Mouse (Mus musculus) G1E (cell line): ENCODE measurements at regions not wholly inside any gene's neighbourhood (a gene's known extent, or its start where the extent isn't known, plus 50 kb on each side); places are given as distances from the start of the nearest gene placed in this dataset.
"Not testable (repeated sequence)": the region's sequence is repeated elsewhere in the genome, so short reads cannot be mapped to it uniquely, and the experiment has no call there.

ENCODE experiments used
- ATAC-seq: 2 replicates; pipeline ENCODE4 v1.8.0; 2016; ENCODE audit warnings: mild to moderate bottlenecking; ENCODE audit not compliant: insufficient number of reproducible peaks, poor library complexity, low FRiP score, severe bottlenecking; ENCODE audit errors: extremely low read depth
- DNase-seq: peaks from one replicate; pipeline ENCODE4 v3.0.0; 2012; ENCODE audit warnings: low spot score
- H3K27me3 ChIP-seq: 2 replicates; pipeline ENCODE4 v1.6.1; 2012; ENCODE audit warnings: mild to moderate bottlenecking, low read length, inconsistent platforms; ENCODE audit not compliant: insufficient read depth
- H3K36me3 ChIP-seq: replicated peaks from 2 replicates; pipeline ENCODE3; 2012; ENCODE audit warnings: mild to moderate bottlenecking, inconsistent platforms
- H3K4me1 ChIP-seq: 2 replicates; pipeline ENCODE4 v1.6.1; 2012; ENCODE audit warnings: low read depth, low read length, inconsistent platforms, mixed read lengths; ENCODE audit not compliant: insufficient read depth
- H3K4me3 ChIP-seq: 2 replicates; pipeline ENCODE4 v1.5.1; 2012; ENCODE audit warnings: low read depth, mild to moderate bottlenecking, inconsistent platforms, low read length, moderate library complexity, mixed read lengths
- H3K9me3 ChIP-seq: replicated peaks from 2 replicates; pipeline ENCODE4 v1.6.1; 2012; ENCODE audit warnings: inconsistent platforms
- CTCF ChIP-seq: IDR thresholded peaks from 2 replicates; pipeline ENCODE4 v1.5.1; 2012; ENCODE audit warnings: low read depth, low read length, inconsistent platforms, mixed read lengths
- GATA1 ChIP-seq: IDR thresholded peaks from 2 replicates; pipeline ENCODE4 v1.6.1; 2012; ENCODE audit warnings: borderline replicate concordance, low read length, inconsistent platforms, mixed read lengths
- GATA2 ChIP-seq: IDR thresholded peaks from 2 replicates; pipeline ENCODE4 v1.6.1; 2012; ENCODE audit warnings: low read depth, low read length, inconsistent platforms, borderline replicate concordance
- POLR2AphosphoS5 ChIP-seq: IDR thresholded peaks from 2 replicates; pipeline ENCODE4 v1.6.1; 2012; ENCODE audit warnings: low read depth, low read length, inconsistent platforms; ENCODE audit not compliant: insufficient replicate concordance
- TAL1 ChIP-seq: conservative IDR thresholded peaks from 2 replicates; pipeline ENCODE4 v1.6.1; 2012; ENCODE audit warnings: low read depth, low read length, inconsistent platforms, mixed read lengths

DNA sequence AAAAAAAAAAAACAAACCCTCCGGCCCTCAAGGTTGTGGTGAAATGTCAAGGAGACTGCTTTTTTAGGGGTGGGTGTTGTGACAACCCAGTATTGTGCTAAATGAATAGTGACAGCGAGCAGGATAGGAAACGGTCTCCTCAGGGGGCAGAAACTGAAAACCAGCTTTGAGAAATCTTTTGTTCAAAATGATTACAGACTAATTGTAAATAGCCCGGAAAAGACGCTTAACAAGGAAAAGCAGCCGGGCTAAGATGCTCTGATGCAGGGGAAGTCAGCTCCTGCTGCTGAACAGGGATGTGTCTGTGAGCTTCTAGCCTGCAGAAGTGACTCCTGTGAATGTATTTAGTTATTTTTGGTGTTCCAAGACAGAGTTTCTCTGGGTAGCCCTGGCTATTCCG is 118.5 kb downstream of the Phlda1 start:
- no peak overlapping the region for H3K4me3 ChIP-seq
- peaks cover 35% of the 10 kb centered on the region for H3K27me3 ChIP-seq
- no peak for ATAC-seq
- no peak for TF ChIP-seq GATA1
- no peak for TF ChIP-seq POLR2AphosphoS5
- no peak for DNase-seq
- no peaks in the 10 kb centered on the region for H3K36me3 ChIP-seq
- H3K9me3 ChIP-seq: no peaks in the 10 kb centered on the region
- H3K4me1 ChIP-seq: no peaks in the 10 kb centered on the region

DNA sequence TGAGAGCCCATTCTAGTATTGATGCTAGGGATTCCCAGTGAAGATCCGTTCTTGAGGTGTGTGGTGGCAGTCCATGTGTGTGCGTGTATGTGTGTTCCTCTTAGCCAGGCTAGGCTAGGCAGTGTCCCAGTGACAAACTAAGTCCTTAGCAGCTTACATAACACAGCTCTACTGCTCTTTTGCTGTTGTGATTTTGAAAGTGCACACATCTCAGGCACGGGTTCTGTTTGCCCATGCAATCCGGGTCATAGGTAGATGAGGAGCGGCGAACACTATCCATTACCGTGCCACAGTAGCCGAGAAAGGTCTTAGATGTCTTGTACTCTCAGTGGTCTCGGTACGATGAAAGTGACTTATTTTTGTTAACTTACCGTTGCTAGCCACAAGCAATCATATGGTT is 119.5 kb downstream of the Phlda1 start:
- TF ChIP-seq CTCF (no peak), TAL1 (no peak), POLR2AphosphoS5 (no peak), GATA1 (no peak), GATA2 (no peak)
- DNase-seq (no peak), ATAC-seq (no peak)
- Histone ChIP-seq H3K36me3 (no peaks in the 10 kb centered on the region), H3K27me3 (peaks cover 33% of the 10 kb centered on the region), H3K4me3 (no peak overlapping the region), H3K4me1 (no peaks in the 10 kb centered on the region), H3K9me3 (no peaks in the 10 kb centered on the region)

DNA sequence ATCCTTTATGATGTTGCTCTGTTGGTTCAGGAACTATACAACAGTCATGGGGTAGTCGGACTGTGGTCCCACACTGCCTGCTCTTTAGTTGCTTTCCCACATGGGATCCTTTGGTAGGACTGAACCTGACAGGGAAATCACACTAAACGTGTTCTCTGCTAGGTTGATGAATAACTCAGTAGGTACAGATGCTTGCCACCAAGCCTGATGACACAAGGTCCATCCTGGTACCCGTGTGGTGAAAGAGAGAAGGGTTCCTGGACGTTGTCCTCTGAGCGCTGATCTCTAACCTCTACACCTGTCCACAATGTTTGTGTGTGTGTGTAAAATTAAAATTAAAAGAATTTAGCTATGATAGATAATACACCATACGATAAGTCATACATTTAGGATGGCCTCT is 119.9 kb downstream of the Phlda1 start:
- Histone ChIP-seq H3K36me3 (no peaks in the 10 kb centered on the region), H3K4me1 (no peaks in the 10 kb centered on the region), H3K9me3 (no peaks in the 10 kb centered on the region), H3K27me3 (peaks cover 33% of the 10 kb centered on the region), H3K4me3 (no peak overlapping the region)
- ATAC-seq: no peak
- no peak for DNase-seq
- no peak for TF ChIP-seq POLR2AphosphoS5
- no peak for TF ChIP-seq CTCF
- TF ChIP-seq GATA1: no peak
- no peak for TF ChIP-seq TAL1
- TF ChIP-seq GATA2: no peak

DNA sequence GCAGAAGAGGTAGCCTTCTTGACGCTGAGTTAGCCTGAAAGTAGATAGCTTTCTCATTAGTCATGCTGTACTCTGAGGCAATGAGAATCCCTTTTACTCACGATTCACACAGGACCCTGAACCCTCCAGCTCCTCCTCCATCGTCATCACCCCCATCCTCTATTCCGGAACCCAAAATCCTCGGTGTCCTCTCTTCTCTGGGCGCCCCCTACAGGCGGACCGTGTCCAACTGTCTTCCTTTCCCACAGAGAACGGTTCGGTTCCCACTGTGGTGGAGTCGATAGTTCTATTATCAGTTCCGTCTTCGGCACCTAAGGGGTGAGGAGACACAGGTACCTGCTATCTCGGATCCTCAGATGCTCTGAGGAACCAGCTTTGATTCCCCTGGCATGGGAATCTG is 130.2 kb downstream of the Phlda1 start:
- H3K4me1 ChIP-seq: peaks cover 8% of the 10 kb centered on the region; the same call in 1 of the 2 replicates
- H3K4me3 ChIP-seq: no peak overlapping the region
- H3K36me3 ChIP-seq: no peaks in the 10 kb centered on the region
- H3K27me3 ChIP-seq: peaks cover 23% of the 10 kb centered on the region
- DNase-seq (no peak), ATAC-seq (no peak)
- TF ChIP-seq CTCF (no peak), GATA1 (no peak), TAL1 (no peak), GATA2 (no peak), POLR2AphosphoS5 (no peak)
- H3K9me3 ChIP-seq: no peaks in the 10 kb centered on the region

DNA sequence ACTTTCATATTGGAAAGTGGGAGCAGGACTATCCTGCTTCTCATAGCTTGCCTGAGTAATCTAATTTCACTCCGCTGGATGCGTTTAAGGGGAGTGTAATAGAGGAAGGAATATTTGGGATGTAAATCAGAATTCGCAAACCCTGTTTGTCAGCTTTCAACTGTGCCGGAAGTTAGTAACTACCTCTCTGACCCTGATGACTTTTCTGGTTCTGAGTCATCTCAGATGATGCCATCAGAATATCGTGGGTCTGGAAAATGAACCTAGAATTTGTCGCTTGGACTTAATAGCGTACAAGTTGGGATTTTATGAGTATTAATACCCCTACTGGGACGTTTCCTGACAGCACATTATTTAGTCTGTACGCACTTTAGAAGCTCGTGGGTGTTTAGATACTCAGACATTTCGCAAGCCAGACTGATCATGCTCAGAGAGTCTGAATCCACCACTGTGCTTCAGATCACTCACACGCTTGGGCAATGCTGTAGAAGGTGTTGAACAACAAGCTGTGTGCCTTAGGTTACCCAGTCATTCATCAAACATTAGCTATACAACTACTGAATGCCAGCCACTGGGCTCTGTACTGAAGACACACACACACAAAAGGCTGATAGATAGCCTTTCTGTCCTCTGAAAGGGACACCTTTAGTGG is 131.1 kb downstream of the Phlda1 start:
- H3K9me3 ChIP-seq: no peaks in the 10 kb centered on the region
- no peak for TF ChIP-seq CTCF
- TF ChIP-seq POLR2AphosphoS5: no peak
- no peak for TF ChIP-seq GATA1
- no peak for TF ChIP-seq TAL1
- no peak for TF ChIP-seq GATA2
- H3K27me3 ChIP-seq: peaks cover 25% of the 10 kb centered on the region
- no peak for DNase-seq
- H3K4me1 ChIP-seq: peaks cover 8% of the 10 kb centered on the region; the same call in 1 of the 2 replicates
- H3K36me3 ChIP-seq: no peaks in the 10 kb centered on the region
- H3K4me3 ChIP-seq: no peak overlapping the region
- no peak for ATAC-seq

DNA sequence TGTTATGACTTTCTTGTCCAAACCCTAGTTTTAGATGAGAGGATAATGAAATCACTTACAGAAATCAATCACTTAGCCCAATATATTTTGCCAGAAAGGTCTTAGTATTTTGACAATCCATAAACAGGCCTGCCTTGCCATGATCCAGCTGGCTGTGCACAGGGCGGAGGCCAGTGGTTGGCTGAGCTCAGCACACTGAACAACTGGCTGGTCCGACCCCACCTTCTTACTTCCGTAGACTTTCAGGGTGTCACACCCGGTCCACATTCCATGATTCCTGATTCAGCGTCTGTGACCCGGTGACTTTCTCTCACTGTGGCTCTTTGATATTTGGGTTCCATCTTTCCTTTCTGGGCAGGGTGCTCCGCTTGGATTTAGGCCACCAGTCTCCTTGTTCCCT is 133.8 kb downstream of the Phlda1 start:
- no peak for ATAC-seq
- TF ChIP-seq GATA2: no peak
- no peak for TF ChIP-seq POLR2AphosphoS5
- TF ChIP-seq GATA1: no peak
- no peak for TF ChIP-seq TAL1
- DNase-seq: no peak
- Histone ChIP-seq H3K4me1 (peaks cover 8% of the 10 kb centered on the region; the same call in 1 of the 2 replicates), H3K36me3 (no peaks in the 10 kb centered on the region), H3K9me3 (no peaks in the 10 kb centered on the region), H3K27me3 (peaks cover 34% of the 10 kb centered on the region), H3K4me3 (no peak overlapping the region)

DNA sequence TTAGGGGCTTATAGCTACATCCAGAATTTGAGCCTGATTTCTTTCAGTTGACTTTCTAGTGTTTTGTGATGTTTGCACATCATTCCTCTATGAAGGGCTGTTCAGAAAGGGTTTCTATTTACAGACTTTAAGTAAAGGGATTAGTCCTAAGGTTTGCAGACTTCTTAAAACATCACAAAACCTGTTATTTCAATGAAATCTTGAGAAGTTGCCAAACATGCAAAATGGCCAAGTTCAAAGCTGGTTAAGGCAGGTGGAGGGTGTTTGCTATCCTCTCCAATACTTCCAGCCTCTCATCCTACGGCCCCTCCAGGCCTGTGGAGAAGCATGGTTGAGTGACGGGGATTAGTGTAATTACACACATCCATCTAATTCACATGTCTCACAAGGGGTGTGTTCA is 136.6 kb downstream of the Phlda1 start:
- H3K4me1 ChIP-seq: no peaks in the 10 kb centered on the region
- ATAC-seq: no peak

DNA sequence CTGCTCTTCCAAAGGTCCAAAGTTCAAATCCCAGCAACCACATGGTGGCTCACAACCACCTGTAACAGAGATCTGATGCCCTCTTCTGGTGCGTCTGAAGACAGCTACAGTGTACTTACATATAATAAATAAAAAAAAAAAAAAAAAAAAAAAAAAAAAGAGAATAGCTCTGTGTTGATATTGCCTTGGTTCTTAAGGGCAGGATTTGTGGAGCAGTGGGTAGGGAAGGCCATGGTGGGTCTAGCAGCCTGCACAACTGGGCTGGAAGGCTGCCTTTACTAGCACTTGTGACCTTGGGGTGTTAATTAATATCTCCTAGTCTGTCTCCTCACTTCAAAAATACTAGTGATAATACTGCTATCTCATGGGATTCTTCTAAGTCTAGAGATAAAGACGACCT is 147.7 kb downstream of the Phlda1 start:
- not testable (repeated sequence) for H3K36me3 ChIP-seq, H3K4me1 ChIP-seq, ATAC-seq, DNase-seq, H3K9me3 ChIP-seq, H3K4me3 ChIP-seq
- H3K27me3 ChIP-seq: peaks cover 35% of the 10 kb centered on the region

More for the DNA sequence above, 136.6 kb downstream of the Phlda1 start:
- TF ChIP-seq POLR2AphosphoS5 (no peak), GATA1 (no peak), TAL1 (no peak), GATA2 (no peak), CTCF (no peak)
- Histone ChIP-seq H3K4me3 (no peak overlapping the region), H3K9me3 (no peaks in the 10 kb centered on the region), H3K36me3 (no peaks in the 10 kb centered on the region), H3K27me3 (peaks cover 30% of the 10 kb centered on the region)
- no peak for DNase-seq
